Mouse (Mus musculus): ENCODE data around the gene Pgls.

Pgls gene

GRCm38 (mm10) chr8:71637149-71638095 lies 45.4 kb downstream of the Pgls start:
- no peak for DNase-seq (ENCODE audit: low read depth, low spot score)

- DNase-seq (ENCODE audit: low read depth, low spot score) = no peak
These were observed 46.3 kb downstream of the Pgls start for GRCm38 (mm10) chr8:71638321-71638720.

- no peak for DNase-seq (ENCODE audit: low read depth, low spot score)
These were observed 47.3 kb downstream of the Pgls start for GRCm38 (mm10) chr8:71639318-71639717.

- no peak for DNase-seq (ENCODE audit: low read depth, low spot score)
These were observed 53.5 kb downstream of the Pgls start for GRCm38 (mm10) chr8:71645510-71645909.
